Mouse (Mus musculus) R1 (cell line): ENCODE results near the gene Ttc16.

Source experiments
- DNase-seq: peaks from one replicate; pipeline ENCODE4 v3.0.0-alpha.2; 2018; ENCODE audit warnings: low read depth, low spot score

Ttc16 gene

GRCm38 (mm10) chr2:32718761-32719160 lies 56.7 kb downstream of the Ttc16 start:
- DNase-seq = no peak

GRCm38 (mm10) chr2:32714987-32715425 lies 60.4 kb downstream of the Ttc16 start:
- DNase-seq = peak; percentile 75

GRCm38 (mm10) chr2:32714117-32714986 lies 61.1 kb downstream of the Ttc16 start:
- DNase-seq = no peak

- peak; percentile 92 for DNase-seq
Measured at GRCm38 (mm10) chr2:32712934-32713817, 62.3 kb downstream of the Ttc16 start, which contains the start of gene Cdk9. Gene Cdk9, minus strand, starts transcription at chr2:32713076.

- peak; percentile 91 for DNase-seq
Measured at GRCm38 (mm10) chr2:32712586-32712933, 62.9 kb downstream of the Ttc16 start.

GRCm38 (mm10) chr2:32712108-32712551 lies 63.3 kb downstream of the Ttc16 start:
- peak; percentile 74 for DNase-seq

- no peak for DNase-seq
Measured at GRCm38 (mm10) chr2:32711301-32712056, 64.0 kb downstream of the Ttc16 start.

GRCm38 (mm10) chr2:32710425-32710824 lies 65.0 kb downstream of the Ttc16 start:
- DNase-seq = no peak

GRCm38 (mm10) chr2:32709521-32710137 lies 65.8 kb downstream of the Ttc16 start:
- no peak for DNase-seq

- peak; percentile 89 for DNase-seq
Measured at GRCm38 (mm10) chr2:32708643-32709042, 66.8 kb downstream of the Ttc16 start.
